Mouse (Mus musculus) ovary, adult 10 weeks (tissue): ENCODE measurements around the gene Tmprss9. TPM values are rescaled to one million over a fixed set of nuclear protein-coding genes. Genes with fewer than 3 reads are reported as not detected.

Source experiments
- polyA plus RNA-seq: library from polyadenylated mRNA; stranded (reverse); fragments of 350-450 nt; fragmentation: Illumina TruSeq; extraction: RNeasy Lipid Tissue Mini Kit (QIAGEN cat#74804); gene quantifications from one replicate; pipeline ENCODE4 v1.2.3, GENCODE M21; 2014

The Tmprss9 gene
- not detected for polyA plus RNA-seq

GRCm38 (mm10) chr10:80871581-80871980 lies at the start of gene Tmprss9:
TSS of gene Tmprss9 (plus strand) at chr10:80871848.

GRCm38 (mm10) chr10:80826151-80827062 lies 45.2 kb upstream of the Tmprss9 start, which contains the start of gene Oaz1:
TSS of gene Oaz1 (plus strand) at chr10:80826656.

GRCm38 (mm10) chr10:80843931-80844547 lies 27.6 kb upstream of the Tmprss9 start, which contains the start of gene Lingo3:
TSS of gene Lingo3 (minus strand) at chr10:80844039.

GRCm38 (mm10) chr10:80854913-80855748 lies 16.5 kb upstream of the Tmprss9 start, which contains the start of the genes Lsm7 and Sppl2b:
TSS of gene Lsm7 (minus strand) at chr10:80855209.
TSS of gene Sppl2b (plus strand) at chr10:80855275.

GRCm38 (mm10) chr10:80900318-80901247 lies 28.9 kb downstream of the Tmprss9 start, which contains the start of gene Timm13:
TSS of gene Timm13 (minus strand) at chr10:80900969.

GRCm38 (mm10) chr10:80917779-80918434 lies 46.3 kb downstream of the Tmprss9 start, which contains the start of gene Lmnb2:
TSS of gene Lmnb2 (minus strand) at chr10:80918245.

GRCm38 (mm10) chr10:80929299-80930226 lies 57.9 kb downstream of the Tmprss9 start, which contains the start of gene Gadd45b:
TSS of gene Gadd45b (plus strand) at chr10:80930073.

Other genes starting within 250 kb of the Tmprss9 start
- 0.77 TPM for gene Csnk1g2, start 249.0 kb upstream of the Tmprss9 start, polyA plus RNA-seq
- gene Btbd2, start 214.8 kb upstream of the Tmprss9 start, polyA plus RNA-seq, result 0.51 TPM
- 1.5 TPM for gene Mknk2, start 193.7 kb upstream of the Tmprss9 start, polyA plus RNA-seq
- gene Mob3a, start 169.9 kb upstream of the Tmprss9 start, polyA plus RNA-seq, result 3.1 TPM
- 0.46 TPM for gene Izumo4, start 169.7 kb upstream of the Tmprss9 start, polyA plus RNA-seq
- 8.9 TPM for gene Ap3d1, start 129.6 kb upstream of the Tmprss9 start, polyA plus RNA-seq
- 3.4 TPM for gene Dot1l, start 116.6 kb upstream of the Tmprss9 start, polyA plus RNA-seq
- 6.4 TPM for gene Sf3a2, start 73.7 kb upstream of the Tmprss9 start, polyA plus RNA-seq
- gene Plekhj1, start 73.2 kb upstream of the Tmprss9 start, polyA plus RNA-seq, result 2.9 TPM
- not detected for gene Amh, start 66.6 kb upstream of the Tmprss9 start, polyA plus RNA-seq
- gene Jsrp1, start 58.4 kb upstream of the Tmprss9 start, polyA plus RNA-seq, result not detected
- gene Oaz1, start 45.2 kb upstream of the Tmprss9 start, polyA plus RNA-seq, result 134 TPM
- not detected for gene Lingo3, start 27.8 kb upstream of the Tmprss9 start, polyA plus RNA-seq
- 3.4 TPM for gene Lsm7, start 16.6 kb upstream of the Tmprss9 start, polyA plus RNA-seq
- gene Sppl2b, start 16.6 kb upstream of the Tmprss9 start, polyA plus RNA-seq, result not detected
- not detected for gene Timm13, start 29.1 kb downstream of the Tmprss9 start, polyA plus RNA-seq
- 0.51 TPM for gene Lmnb2, start 46.4 kb downstream of the Tmprss9 start, polyA plus RNA-seq
- 8.4 TPM for gene Gadd45b, start 58.2 kb downstream of the Tmprss9 start, polyA plus RNA-seq
- gene Gng7, start 143.1 kb downstream of the Tmprss9 start, polyA plus RNA-seq, result 6.8 TPM
- not detected for gene Diras1, start 153.8 kb downstream of the Tmprss9 start, polyA plus RNA-seq
- 0.29 TPM for gene Slc39a3, start 165.6 kb downstream of the Tmprss9 start, polyA plus RNA-seq
- gene Sgta, start 188.3 kb downstream of the Tmprss9 start, polyA plus RNA-seq, result 0.66 TPM
- not detected for gene Thop1, start 198.2 kb downstream of the Tmprss9 start, polyA plus RNA-seq
- 0.77 TPM for gene Creb3l3, start 227.0 kb downstream of the Tmprss9 start, polyA plus RNA-seq
- gene Map2k2, start 234.1 kb downstream of the Tmprss9 start, polyA plus RNA-seq, result 1.1 TPM